Mouse (Mus musculus) cerebellum, adult 11 months (tissue): ENCODE results near the gene Mfap1a.
"Not testable (repeated sequence)": the region's sequence is repeated elsewhere in the genome, so short reads cannot be mapped to it uniquely, and the experiment has no call there.

Experiments
- DNase-seq: peaks from one replicate; pipeline ENCODE4 v3.0.0; 2022

The Mfap1a gene

DNA sequence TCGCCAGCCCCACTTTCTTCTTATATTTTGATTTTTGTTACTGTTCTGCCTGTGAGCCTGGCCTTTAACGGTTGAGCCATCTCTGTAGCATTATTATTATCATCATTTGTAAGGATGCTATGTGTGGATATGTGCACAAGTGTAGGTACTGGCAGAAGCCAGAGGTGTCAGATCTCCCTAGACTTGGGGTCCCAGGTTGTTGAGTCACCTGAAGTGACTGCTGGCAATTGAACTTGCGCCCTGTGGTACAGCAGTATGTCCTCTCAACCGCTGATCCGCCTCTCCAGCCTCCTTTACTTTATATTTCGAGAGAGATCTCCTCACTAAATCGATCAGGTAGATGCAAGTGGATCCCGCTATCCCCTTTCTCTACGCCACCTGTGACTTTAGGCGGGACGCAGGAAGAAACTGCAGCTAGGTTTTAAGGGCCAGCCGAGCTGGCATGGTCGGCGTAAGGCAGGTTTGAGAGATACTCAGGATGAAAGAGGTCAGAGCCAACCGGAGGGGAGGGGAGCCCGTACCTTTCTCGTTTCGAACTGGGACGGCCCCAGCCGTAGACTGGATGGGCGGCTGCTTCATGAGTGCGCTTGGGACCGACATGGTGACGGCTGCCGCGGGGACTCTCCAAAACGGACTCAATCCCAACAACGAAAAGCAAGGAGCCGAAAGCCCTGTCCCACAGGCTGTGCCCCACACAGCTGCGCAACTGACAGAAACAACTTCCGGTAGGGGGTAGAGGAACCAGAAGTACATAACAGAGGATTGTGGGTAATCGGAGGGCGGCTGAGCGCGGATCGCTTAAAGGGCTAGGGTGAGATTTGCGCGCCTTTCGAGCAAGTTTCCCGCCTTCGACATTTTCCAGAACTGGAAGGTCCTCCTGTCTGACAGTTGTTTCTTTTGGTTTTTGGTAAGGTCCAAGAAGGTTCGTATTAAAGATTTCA lies at the start of gene Mfap1a, which contains the start of gene Wdr76:
Gene Mfap1a, minus strand, starts transcription at position 724 of the 941 bp plus-strand sequence.
Gene Wdr76, plus strand, starts transcription at position 782 of the 941 bp plus-strand sequence.
- peak; percentile 71 for DNase-seq

DNA sequence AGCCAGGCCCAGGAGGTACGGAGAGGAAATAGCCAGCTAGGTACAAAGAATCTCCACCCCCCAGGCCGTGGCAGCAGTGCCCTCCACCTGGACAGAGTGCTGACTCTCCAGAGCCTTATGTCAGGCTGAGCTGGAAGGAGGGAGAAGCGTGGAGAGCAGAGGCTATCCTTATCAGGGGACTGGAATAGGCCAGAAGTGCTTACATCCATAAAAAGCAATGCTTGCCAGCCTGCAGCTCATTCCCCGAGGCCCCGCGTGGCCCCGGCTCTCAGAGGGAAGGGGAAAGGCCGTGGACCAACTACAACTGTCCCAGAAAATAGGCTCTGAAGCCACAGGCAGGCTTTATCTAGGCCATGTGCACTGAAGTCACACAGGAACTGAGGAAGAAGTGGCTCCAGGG lies 44.8 kb upstream of the Mfap1a start:
- no peak for DNase-seq

- DNase-seq, result no peak
These were observed 43.2 kb upstream of the Mfap1a start for GRCm38 (mm10) chr2:121549630-121550029.

DNA sequence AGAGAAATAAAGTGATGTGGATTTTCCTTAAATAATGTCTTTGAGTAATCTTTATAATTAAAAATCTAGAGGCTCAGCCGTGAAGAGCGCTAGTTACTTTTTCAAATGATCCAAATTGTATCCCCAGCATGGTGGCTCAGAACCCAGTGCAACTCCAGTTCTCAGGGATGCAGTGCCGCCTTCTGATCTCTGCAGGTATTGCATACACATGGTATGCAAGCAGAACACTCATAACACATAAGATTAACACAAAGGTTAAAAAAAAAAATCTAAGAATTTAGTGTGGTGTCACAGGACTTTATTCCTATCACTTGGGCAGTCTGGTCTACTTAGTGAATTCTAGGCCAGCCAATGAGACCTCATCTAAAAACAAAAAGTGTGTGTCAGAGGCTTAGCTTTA lies 38.4 kb upstream of the Mfap1a start:
- DNase-seq, result no peak

DNA sequence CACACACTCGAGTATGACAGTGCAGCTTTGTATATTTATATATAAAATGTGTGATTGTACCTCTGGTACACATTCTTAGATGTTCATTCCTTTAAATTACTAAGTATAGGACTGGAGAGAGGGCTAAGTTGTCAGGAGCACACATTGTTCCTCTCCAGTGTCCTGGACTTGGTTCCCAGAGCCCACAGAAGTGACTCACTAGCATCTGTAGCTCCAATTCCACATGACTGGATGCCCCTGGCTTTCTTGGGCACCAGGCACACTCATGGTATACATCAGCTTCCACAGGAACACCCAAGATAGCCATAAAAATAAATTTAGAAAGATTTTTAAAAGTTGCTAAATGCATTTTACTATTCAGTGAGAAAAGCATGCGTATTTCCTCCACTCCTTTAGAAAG lies 18.6 kb upstream of the Mfap1a start:
- no peak for DNase-seq

DNA sequence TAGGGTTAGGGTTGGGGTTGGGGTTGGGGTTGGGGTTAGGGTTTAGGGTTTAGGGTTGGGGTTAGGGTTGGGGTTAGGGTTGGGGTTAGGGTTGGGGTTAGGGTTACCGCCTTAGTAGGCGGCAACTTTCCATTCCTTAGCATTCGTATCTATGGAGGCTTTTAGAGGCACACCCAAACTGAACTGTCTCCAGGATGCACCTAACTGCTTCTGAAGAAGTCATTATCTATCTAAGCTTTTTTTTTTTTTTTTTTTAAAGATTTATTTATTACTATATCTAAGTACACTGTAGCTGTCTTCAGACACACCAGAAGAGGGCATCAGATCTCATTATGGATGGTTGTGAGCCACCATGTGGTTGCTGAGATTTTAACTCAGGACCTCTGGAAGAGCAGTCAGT lies 16.4 kb upstream of the Mfap1a start:
- DNase-seq, result not testable (repeated sequence)

DNA sequence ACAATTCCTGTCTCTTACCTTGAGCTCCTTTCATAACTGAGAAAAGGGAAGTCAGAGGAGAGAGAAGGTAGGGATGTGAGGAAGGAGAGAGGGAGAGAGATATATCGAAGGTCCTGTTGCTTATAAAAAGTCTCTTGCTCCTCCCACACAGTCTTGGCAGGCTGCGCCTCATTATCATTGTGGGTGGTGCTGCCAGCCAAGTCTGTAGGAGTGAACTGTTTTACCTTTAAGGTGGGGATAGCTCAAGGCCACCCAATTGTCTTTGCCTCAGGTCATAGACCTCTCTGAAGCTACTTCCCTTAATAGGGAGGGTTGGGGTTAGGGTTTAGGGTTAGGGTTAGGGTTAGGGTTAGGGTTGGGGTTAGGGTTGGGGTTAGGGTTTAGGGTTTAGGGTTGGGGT lies 15.5 kb upstream of the Mfap1a start:
- no peak for DNase-seq

GRCm38 (mm10) chr2:121518711-121519110 lies 12.2 kb upstream of the Mfap1a start:
- not testable (repeated sequence) for DNase-seq

- no peak for DNase-seq
These were observed 11.6 kb upstream of the Mfap1a start for GRCm38 (mm10) chr2:121518106-121518505.

DNA sequence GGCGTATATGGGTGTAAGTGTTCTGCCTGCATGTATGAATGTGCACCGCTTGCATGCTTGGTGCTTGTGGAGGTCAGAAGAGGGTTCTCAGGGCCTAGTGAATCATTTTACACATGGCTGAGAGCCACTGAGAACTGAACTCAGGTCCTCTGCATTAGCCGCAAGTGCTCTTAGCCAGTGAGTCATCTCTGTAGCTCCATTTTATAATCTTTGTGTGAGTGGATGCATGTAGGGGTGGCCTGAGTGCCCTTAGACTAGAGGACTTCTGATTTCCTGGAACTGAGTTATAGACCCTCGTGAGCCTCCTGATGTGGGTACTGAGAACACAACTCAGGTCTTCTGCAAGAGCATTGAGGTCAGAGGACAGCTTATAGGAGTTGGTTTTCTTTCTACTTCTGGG lies 7.7 kb upstream of the Mfap1a start:
- no peak for DNase-seq

DNA sequence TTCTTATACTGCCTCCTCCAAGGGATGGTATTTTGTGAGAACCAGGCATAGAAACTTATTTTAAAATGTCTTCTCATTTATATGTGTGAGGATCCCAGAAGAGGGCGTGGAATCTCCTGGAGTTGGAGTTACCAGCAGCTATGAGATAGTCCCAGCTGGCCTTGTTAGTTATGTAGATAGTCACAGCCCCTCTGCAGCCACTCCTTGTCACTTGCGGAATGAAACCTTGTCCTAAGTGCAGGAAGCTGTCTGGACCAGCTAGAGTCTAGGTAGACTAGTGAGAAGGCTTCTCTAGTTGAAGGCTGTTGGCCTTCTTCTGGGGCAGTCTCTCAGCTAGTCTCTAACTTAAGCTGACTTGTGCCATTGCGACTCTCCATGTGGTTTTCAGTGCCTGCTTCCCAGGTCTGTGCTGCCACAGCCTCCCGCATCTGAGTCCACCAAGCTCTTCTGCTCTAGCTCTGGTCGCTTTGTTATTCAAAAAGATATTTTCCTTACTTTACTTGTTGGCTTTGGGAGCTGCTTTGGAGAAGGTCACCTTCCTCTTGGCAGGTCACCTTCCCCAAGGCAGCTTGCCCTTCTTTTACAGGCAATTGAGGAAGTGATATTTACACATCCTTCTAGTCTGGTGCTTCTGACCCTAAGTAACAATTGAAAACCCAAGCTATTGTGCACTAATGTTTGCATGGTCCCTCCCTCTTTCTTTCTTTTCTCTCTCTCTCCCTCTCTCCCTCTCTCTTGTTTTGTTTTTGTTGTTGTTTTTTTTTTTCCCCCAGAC lies 6.7 kb upstream of the Mfap1a start:
- DNase-seq, result not testable (repeated sequence)

GRCm38 (mm10) chr2:121511401-121511800 lies 4.9 kb upstream of the Mfap1a start:
- no peak for DNase-seq

DNA sequence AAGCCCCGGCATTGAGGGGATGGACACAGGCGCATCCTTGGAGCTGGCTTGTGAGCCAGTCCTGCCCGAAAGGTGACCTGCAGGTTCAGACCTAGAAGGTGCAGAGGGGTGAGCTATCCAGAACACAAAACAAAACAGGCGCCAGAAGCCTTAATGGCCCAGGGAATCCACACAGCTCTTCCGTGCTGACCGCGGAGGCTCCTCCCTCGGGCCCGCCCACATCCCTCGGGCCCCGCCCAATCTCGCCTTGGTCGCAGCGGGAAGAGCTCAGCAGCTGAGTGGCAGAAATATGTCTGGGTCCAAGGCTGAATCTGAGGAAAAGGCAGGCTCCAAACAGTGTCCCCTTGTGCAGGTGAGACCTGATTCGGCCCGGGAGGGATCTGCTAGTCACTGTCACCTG lies 3.1 kb upstream of the Mfap1a start:
- DNase-seq, result peak; percentile 22

- no peak for DNase-seq
These were observed 1.5 kb upstream of the Mfap1a start for GRCm38 (mm10) chr2:121507951-121508330.

- DNase-seq, result no peak
These were observed 897 bp upstream of the Mfap1a start for GRCm38 (mm10) chr2:121507173-121507950.

DNA sequence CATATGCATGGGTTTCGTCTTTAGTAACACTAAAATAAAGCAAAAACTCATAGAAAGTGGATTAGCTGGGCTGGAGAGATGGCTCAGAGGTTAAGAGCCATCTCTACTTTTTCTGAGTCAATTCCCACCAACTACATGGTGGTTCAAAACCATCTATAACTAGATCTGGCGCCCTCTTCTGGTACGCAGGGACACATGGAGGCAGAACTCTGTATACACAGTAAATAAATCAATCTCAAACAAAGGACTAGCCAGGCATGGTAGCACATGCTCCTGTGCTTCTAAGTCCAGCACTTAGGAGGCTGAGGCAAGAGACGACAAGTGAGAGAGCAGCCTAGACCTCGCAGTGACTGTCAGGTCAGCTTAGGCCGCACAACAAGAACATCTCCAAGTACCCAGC lies 4.9 kb downstream of the Mfap1a start:
- not testable (repeated sequence) for DNase-seq

DNA sequence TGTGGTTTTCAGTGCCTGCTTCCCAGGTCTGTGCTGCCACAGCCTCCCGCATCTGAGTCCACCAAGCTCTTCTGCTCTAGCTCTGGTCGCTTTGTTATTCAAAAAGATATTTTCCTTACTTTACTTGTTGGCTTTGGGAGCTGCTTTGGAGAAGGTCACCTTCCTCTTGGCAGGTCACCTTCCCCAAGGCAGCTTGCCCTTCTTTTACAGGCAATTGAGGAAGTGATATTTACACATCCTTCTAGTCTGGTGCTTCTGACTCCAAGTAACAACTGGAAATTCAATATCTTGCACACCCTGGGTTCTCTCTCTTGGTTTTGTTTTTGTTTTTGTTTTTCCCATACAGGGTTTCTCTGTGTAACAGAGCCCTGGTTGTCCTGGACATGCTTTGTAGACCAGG lies 22.1 kb downstream of the Mfap1a start:
- DNase-seq, result not testable (repeated sequence)

- no peak for DNase-seq
These were observed 22.9 kb downstream of the Mfap1a start for GRCm38 (mm10) chr2:121483576-121483975.

DNA sequence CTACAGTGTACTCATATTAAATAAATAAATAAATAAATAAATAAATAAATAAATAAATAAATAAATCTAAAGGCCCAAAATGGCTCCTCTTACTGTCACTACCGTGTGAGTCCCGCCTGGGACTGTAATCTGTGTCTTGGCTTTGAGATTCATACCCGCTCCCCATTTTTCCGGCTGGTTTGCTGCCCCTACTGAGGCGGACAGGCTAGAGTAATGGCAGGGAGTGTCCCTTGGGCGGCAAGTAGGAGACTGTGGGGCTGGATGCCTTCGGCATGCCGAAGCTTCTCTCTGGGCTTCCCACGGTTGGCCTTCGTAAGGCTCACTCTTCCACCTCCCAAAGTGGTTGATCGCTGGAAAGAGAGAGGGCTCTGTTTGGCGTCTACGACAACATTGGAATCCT lies 25.5 kb downstream of the Mfap1a start:
- not testable (repeated sequence) for DNase-seq

GRCm38 (mm10) chr2:121480498-121480897 lies 26.0 kb downstream of the Mfap1a start:
- no peak for DNase-seq

DNA sequence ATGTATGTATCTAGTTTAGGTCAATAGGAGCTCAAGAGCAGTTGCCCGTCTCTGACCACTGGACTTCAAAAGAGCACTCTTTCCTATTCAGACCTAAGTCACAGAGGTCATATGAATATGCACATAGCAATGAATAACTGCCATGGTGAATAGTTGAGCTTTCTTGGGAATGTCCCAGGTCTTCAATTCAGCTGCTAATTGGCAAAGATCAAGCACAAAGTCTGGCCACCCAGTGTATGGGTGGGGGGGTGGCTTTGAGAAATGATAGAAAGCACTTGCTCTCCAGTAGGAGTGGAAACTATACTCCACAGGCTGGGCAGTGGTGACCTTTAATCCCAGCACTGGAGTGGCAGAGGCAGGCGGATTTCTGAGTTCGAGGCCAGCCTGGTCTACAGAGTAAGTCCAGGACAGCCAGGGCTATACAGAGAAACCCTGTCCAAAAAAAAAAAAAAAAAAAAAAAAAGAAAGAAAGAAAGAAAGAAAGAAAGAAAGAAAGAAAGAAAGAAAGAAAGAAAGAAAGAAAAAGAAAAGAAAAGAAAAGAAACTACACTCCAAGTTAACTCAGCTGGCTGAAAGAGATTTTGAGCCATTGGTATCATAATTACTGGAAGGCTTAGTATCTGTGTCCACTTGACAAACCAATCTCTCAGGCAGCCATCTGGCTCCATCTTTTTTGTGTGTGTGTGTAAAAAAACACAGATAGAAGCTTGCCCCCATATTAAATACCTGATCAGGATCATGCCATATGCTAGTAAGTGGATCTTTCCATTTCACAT lies 28.8 kb downstream of the Mfap1a start:
- DNase-seq, result no peak

- not testable (repeated sequence) for DNase-seq
These were observed 31.2 kb downstream of the Mfap1a start for GRCm38 (mm10) chr2:121475306-121475705.
